Mouse (Mus musculus): ENCODE data around the gene Myom3. TPM values are rescaled to one million over a fixed set of nuclear protein-coding genes. Genes with fewer than 3 reads are reported as not detected.

Myom3 gene
- polyA plus RNA-seq, 1 experiment from 2014 or later = 0.29 TPM

GRCm38 (mm10) chr4:135781304-135781703 is 21.8 kb downstream of the Myom3 start:
- Histone ChIP-seq H3K27me3 (replicated peaks; ENCODE audit: control insufficient read depth, insufficient read depth, low read length) (no peaks in the 10 kb centered on the region), H3K27ac (ENCODE audit: low read length) (no peak overlapping the region), H3K4me2 (ENCODE audit: low read length) (no peak overlapping the region), H3K9ac (replicated peaks; ENCODE audit: low read depth, low read length) (no peak overlapping the region), H3K9me3 (ENCODE audit: control insufficient read depth, low read length) (no peaks in the 10 kb centered on the region), H3K4me1 (replicated peaks; ENCODE audit: control insufficient read depth, insufficient read depth, low read length) (no peaks in the 10 kb centered on the region), H3K4me3 (replicated peaks; ENCODE audit: low read length) (no peak overlapping the region), H3K36me3 (ENCODE audit: control insufficient read depth, insufficient read depth) (no peaks in the 10 kb centered on the region)
- WGBS = 94% methylated on average over 5 of the region's 5 CpGs
- no peak for ATAC-seq

DNA sequence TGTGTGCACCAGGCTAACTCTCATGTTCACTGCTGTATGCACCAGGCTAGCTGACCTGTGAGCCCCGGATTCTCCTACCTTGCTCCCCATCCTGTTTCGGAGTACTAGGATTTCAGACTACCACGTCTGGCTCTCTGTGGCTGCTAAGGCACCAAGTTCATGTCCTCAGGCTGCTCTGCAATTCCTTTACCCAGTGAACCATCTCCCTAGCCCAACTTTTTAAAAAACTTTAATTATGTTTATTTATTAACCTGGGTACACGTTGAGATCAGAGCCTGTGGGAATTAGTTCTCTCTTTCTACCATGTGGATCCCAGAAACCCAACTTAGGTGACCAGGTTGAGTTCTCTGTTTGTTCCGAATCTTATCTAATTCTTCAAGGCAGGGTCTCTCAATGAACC is 27.1 kb downstream of the Myom3 start:
- H3K9me3 ChIP-seq (ENCODE audit: control insufficient read depth, low read length) = no peaks in the 10 kb centered on the region
- no peak overlapping the region for H3K4me3 ChIP-seq (replicated peaks; ENCODE audit: low read length)
- ATAC-seq = no peak
- no peaks in the 10 kb centered on the region for H3K4me1 ChIP-seq (replicated peaks; ENCODE audit: control insufficient read depth, insufficient read depth, low read length)
- H3K36me3 ChIP-seq (ENCODE audit: control insufficient read depth, insufficient read depth) = no peaks in the 10 kb centered on the region
- no peak overlapping the region for H3K9ac ChIP-seq (replicated peaks; ENCODE audit: low read depth, low read length)
- 88% methylated on average over 5 of the region's 5 CpGs for WGBS
- no peak overlapping the region for H3K27ac ChIP-seq (ENCODE audit: low read length)
- no peak overlapping the region for H3K4me2 ChIP-seq (ENCODE audit: low read length)
- H3K27me3 ChIP-seq (replicated peaks; ENCODE audit: control insufficient read depth, insufficient read depth, low read length) = no peaks in the 10 kb centered on the region

GRCm38 (mm10) chr4:135787271-135787670 is 27.8 kb downstream of the Myom3 start:
- H3K27ac ChIP-seq (ENCODE audit: low read length) = no peak overlapping the region
- ATAC-seq = no peak
- H3K36me3 ChIP-seq (ENCODE audit: control insufficient read depth, insufficient read depth) = no peaks in the 10 kb centered on the region
- H3K9me3 ChIP-seq (ENCODE audit: control insufficient read depth, low read length) = no peaks in the 10 kb centered on the region
- H3K4me1 ChIP-seq (replicated peaks; ENCODE audit: control insufficient read depth, insufficient read depth, low read length) = no peaks in the 10 kb centered on the region
- no peak overlapping the region for H3K4me2 ChIP-seq (ENCODE audit: low read length)
- no peaks in the 10 kb centered on the region for H3K27me3 ChIP-seq (replicated peaks; ENCODE audit: control insufficient read depth, insufficient read depth, low read length)
- H3K4me3 ChIP-seq (replicated peaks; ENCODE audit: low read length) = no peak overlapping the region
- 92% methylated on average over 6 of the region's 6 CpGs for WGBS
- no peak overlapping the region for H3K9ac ChIP-seq (replicated peaks; ENCODE audit: low read depth, low read length)

DNA sequence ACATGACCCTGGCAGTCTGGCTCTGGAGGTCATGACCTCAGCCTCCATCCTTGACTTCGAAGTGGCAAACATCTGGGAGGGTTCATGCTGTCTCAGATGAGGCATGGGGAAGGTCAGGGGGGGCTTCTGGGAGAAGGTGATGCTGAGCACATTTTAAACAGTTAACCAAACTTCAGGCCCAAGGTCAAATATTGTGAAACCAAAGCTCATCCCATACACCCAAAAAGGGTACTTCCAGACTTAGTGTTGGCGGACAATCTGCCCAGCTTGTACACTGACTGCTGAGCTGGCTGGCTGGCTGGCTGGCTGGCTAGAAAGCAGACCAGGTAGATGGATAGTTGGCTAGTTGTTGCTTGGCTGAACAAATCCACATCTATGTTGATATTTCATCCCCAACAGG is 29.6 kb downstream of the Myom3 start:
- Histone ChIP-seq H3K27me3 (replicated peaks; ENCODE audit: control insufficient read depth, insufficient read depth, low read length) (no peaks in the 10 kb centered on the region), H3K27ac (ENCODE audit: low read length) (no peak overlapping the region), H3K4me2 (ENCODE audit: low read length) (no peak overlapping the region), H3K4me1 (replicated peaks; ENCODE audit: control insufficient read depth, insufficient read depth, low read length) (no peaks in the 10 kb centered on the region), H3K36me3 (ENCODE audit: control insufficient read depth, insufficient read depth) (no peaks in the 10 kb centered on the region), H3K9me3 (ENCODE audit: control insufficient read depth, low read length) (no peaks in the 10 kb centered on the region), H3K4me3 (replicated peaks; ENCODE audit: low read length) (no peak overlapping the region), H3K9ac (replicated peaks; ENCODE audit: low read depth, low read length) (no peak overlapping the region)
- ATAC-seq = no peak
- 90% methylated on average over 2 of the region's 2 CpGs for WGBS

DNA sequence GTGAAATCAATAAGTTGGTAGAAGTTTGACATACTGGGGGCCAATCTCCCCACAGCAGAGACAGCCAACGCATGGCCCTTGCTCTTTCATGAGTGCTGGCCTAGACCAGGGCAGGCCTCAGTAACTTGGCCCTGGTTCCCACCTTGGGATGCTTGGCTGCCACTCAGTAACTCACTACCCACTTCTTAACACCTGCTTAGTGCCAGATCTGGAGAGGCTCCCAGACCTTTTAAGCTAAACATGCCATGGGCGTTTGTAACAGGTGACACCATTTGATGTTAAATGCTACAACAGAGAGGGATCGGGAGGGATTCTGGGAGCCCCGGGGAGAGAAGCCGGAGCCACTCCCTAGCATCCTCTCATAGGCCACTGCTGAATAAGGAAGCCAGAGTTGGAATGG is 33.3 kb downstream of the Myom3 start:
- Histone ChIP-seq H3K36me3 (ENCODE audit: control insufficient read depth, insufficient read depth) (no peaks in the 10 kb centered on the region), H3K27me3 (replicated peaks; ENCODE audit: control insufficient read depth, insufficient read depth, low read length) (no peaks in the 10 kb centered on the region), H3K9ac (replicated peaks; ENCODE audit: low read depth, low read length) (no peak overlapping the region), H3K4me1 (replicated peaks; ENCODE audit: control insufficient read depth, insufficient read depth, low read length) (no peaks in the 10 kb centered on the region; the same call in 1 of the 2 replicates), H3K4me3 (replicated peaks; ENCODE audit: low read length) (no peak overlapping the region), H3K9me3 (ENCODE audit: control insufficient read depth, low read length) (no peaks in the 10 kb centered on the region), H3K27ac (ENCODE audit: low read length) (no peak overlapping the region), H3K4me2 (ENCODE audit: low read length) (no peak overlapping the region)
- ATAC-seq = no peak
- WGBS = 93% methylated on average over 5 of the region's 5 CpGs

- no peak overlapping the region for H3K4me2 ChIP-seq (ENCODE audit: low read length)
- ATAC-seq = no peak
- WGBS = 17% methylated on average over 11 of the region's 11 CpGs
Observed at GRCm38 (mm10) chr4:135797931-135798330, 38.4 kb downstream of the Myom3 start.

DNA sequence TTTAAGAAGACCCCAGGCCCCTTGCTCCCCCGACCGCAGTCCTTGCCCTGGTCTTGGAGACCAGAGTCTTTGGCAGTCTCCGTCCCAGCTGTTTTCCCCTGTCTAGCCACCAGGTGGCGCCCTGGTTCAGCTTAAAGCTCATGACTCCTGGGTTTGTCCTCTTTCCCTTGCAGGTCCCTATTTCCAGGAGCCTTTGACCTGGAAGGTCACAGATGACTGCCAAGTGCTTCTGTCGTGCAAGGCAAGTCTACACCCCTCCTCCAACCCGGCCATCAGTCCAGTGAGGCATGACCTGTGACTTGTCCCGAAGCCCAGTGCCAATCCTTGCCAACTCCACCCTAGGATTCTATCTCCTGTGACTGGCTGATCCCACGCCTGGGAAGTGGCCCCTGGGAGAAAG is 42.0 kb downstream of the Myom3 start:
- no peak overlapping the region for H3K9ac ChIP-seq (replicated peaks; ENCODE audit: low read depth, low read length)
- no peaks in the 10 kb centered on the region; the same call in 1 of the 2 replicates for H3K4me1 ChIP-seq (replicated peaks; ENCODE audit: control insufficient read depth, insufficient read depth, low read length)
- H3K4me3 ChIP-seq (replicated peaks; ENCODE audit: low read length) = no peak overlapping the region
- ATAC-seq = 0 out of 2 replicates have a peak, but pooled peaks have one; percentile 20
- no peak overlapping the region for H3K4me2 ChIP-seq (ENCODE audit: low read length)
- H3K9me3 ChIP-seq (ENCODE audit: control insufficient read depth, low read length) = peaks cover 4% of the 10 kb centered on the region
- H3K27ac ChIP-seq (ENCODE audit: low read length) = no peak overlapping the region
- no peaks in the 10 kb centered on the region for H3K27me3 ChIP-seq (replicated peaks; ENCODE audit: control insufficient read depth, insufficient read depth, low read length)
- no peaks in the 10 kb centered on the region for H3K36me3 ChIP-seq (ENCODE audit: control insufficient read depth, insufficient read depth)
- WGBS = 22% methylated on average over 8 of the region's 8 CpGs

More at GRCm38 (mm10) chr4:135797931-135798330, 38.4 kb downstream of the Myom3 start:
- H3K4me3 ChIP-seq (replicated peaks; ENCODE audit: low read length) = no peak overlapping the region
- no peaks in the 10 kb centered on the region; the same call in 1 of the 2 replicates for H3K4me1 ChIP-seq (replicated peaks; ENCODE audit: control insufficient read depth, insufficient read depth, low read length)
- no peaks in the 10 kb centered on the region for H3K27me3 ChIP-seq (replicated peaks; ENCODE audit: control insufficient read depth, insufficient read depth, low read length)
- no peak overlapping the region for H3K9ac ChIP-seq (replicated peaks; ENCODE audit: low read depth, low read length)
- no peaks in the 10 kb centered on the region for H3K36me3 ChIP-seq (ENCODE audit: control insufficient read depth, insufficient read depth)
- H3K9me3 ChIP-seq (ENCODE audit: control insufficient read depth, low read length) = no peaks in the 10 kb centered on the region
- H3K27ac ChIP-seq (ENCODE audit: low read length) = no peak overlapping the region

- no peak overlapping the region for H3K4me3 ChIP-seq (replicated peaks; ENCODE audit: low read length)
- ATAC-seq = no peak
- no peaks in the 10 kb centered on the region; the same call in 1 of the 2 replicates for H3K4me1 ChIP-seq (replicated peaks; ENCODE audit: control insufficient read depth, insufficient read depth, low read length)
- no peak overlapping the region for H3K27ac ChIP-seq (ENCODE audit: low read length)
- no peaks in the 10 kb centered on the region for H3K36me3 ChIP-seq (ENCODE audit: control insufficient read depth, insufficient read depth)
- H3K9me3 ChIP-seq (ENCODE audit: control insufficient read depth, low read length) = peaks cover 4% of the 10 kb centered on the region
- no peak overlapping the region for H3K4me2 ChIP-seq (ENCODE audit: low read length)
- H3K27me3 ChIP-seq (replicated peaks; ENCODE audit: control insufficient read depth, insufficient read depth, low read length) = no peaks in the 10 kb centered on the region
- H3K9ac ChIP-seq (replicated peaks; ENCODE audit: low read depth, low read length) = no peak overlapping the region
- 58% methylated on average over 4 of the region's 4 CpGs for WGBS
Observed at GRCm38 (mm10) chr4:135803299-135803698, 43.8 kb downstream of the Myom3 start.

GRCm38 (mm10) chr4:135804169-135804568 is 44.7 kb downstream of the Myom3 start:
- Histone ChIP-seq H3K4me3 (replicated peaks; ENCODE audit: low read length) (no peak overlapping the region), H3K9ac (replicated peaks; ENCODE audit: low read depth, low read length) (no peak overlapping the region), H3K27me3 (replicated peaks; ENCODE audit: control insufficient read depth, insufficient read depth, low read length) (no peaks in the 10 kb centered on the region), H3K27ac (ENCODE audit: low read length) (no peak overlapping the region), H3K4me1 (replicated peaks; ENCODE audit: control insufficient read depth, insufficient read depth, low read length) (no peaks in the 10 kb centered on the region), H3K9me3 (ENCODE audit: control insufficient read depth, low read length) (peaks cover 6% of the 10 kb centered on the region), H3K4me2 (ENCODE audit: low read length) (no peak overlapping the region), H3K36me3 (ENCODE audit: control insufficient read depth, insufficient read depth) (no peaks in the 10 kb centered on the region)
- ATAC-seq = no peak
- 79% methylated on average over 5 of the region's 5 CpGs for WGBS

DNA sequence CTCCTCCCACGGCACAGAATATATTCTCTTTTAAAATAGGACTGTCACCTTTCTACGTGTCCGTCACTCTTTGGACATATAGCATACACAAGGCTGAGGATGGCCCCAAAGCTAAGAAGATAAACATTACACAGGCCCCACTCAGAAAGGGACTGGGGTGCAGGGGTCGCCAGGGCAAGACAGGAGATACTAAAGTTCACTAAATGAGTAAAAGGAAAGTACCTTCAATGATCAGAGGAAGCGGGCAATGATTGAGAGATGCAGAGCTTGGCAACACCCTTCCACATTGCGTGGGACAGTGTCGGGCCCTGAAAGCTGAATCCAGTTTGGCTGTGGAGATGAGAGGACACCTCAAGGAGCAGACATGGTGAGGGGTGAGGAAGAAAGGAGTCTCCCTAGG is 55.4 kb downstream of the Myom3 start:
- Histone ChIP-seq H3K4me2 (ENCODE audit: low read length) (no peak overlapping the region), H3K4me1 (replicated peaks; ENCODE audit: control insufficient read depth, insufficient read depth, low read length) (no peaks in the 10 kb centered on the region), H3K9me3 (ENCODE audit: control insufficient read depth, low read length) (peaks cover 2% of the 10 kb centered on the region; the same call in 1 of the 2 replicates), H3K4me3 (replicated peaks; ENCODE audit: low read length) (no peak overlapping the region), H3K27me3 (replicated peaks; ENCODE audit: control insufficient read depth, insufficient read depth, low read length) (no peaks in the 10 kb centered on the region), H3K36me3 (ENCODE audit: control insufficient read depth, insufficient read depth) (no peaks in the 10 kb centered on the region), H3K9ac (replicated peaks; ENCODE audit: low read depth, low read length) (no peak overlapping the region), H3K27ac (ENCODE audit: low read length) (no peak overlapping the region)
- 77% methylated on average over 7 of the region's 7 CpGs for WGBS
- ATAC-seq = no peak
